ENCODE assay signal across 8 mouse cellular contexts in the genomic region with DNA sequence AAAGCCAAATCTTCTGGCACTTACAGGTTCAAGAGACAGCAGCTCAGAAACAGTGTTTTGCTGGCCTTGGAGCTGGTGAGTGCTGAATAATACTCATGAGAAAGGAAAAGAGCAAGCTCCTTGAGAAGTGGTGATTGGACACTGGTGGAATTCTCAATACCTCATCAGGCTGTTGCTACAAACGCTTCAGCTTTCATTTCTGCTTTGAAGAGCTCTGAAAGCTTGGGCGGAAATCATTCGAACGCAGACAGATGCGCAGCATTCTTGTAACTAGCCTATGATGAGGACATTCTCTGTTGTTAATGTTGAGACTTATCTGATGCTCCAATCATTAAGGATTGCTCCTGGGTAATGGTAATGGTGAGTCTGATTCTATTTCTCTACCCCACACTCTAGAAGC. TPM values are rescaled to one million over a fixed set of nuclear protein-coding genes. Genes with fewer than 3 reads are reported as not detected.
DNase-seq lines count a peak whose midpoint lies in the region; ATAC-seq and TF ChIP-seq lines count a peak whose summit lies in the region.

TSS of gene Ktn1 (plus strand) at position 231 of the 400 bp plus-strand sequence.

- DNase-seq in thymus, postnatal 0 days (ENCODE audit: low spot score) = no peak
- DNase-seq in thymus, postnatal 14 days = no peak
- peak; percentile 26 for DNase-seq in c-Kit-positive CD71-negative TER-119-negative erythroid progenitor cells, embryonic 14.5 days (ENCODE audit: low read depth)
- DNase-seq in gastrocnemius, postnatal 4 days (ENCODE audit: low spot score in 2 of 2) = no peak
- DNase-seq in midbrain, embryonic 10.5 days (ENCODE audit: low spot score) = no peak
- no peak for DNase-seq in right cerebral cortex, postnatal 4 days
- no peak for DNase-seq in spleen, postnatal 10 days (ENCODE audit: low spot score in 2 of 2)

- 42% methylated on average over 5 of the region's 5 CpGs for WGBS in intestine, postnatal 0 days
- WGBS in midbrain, embryonic 10.5 days = 61% methylated on average over 5 of the region's 5 CpGs

- ATAC-seq in intestine, postnatal 0 days = no peak

- no peaks in the 10 kb centered on the region for H3K27me3 ChIP-seq in intestine, postnatal 0 days (replicated peaks; ENCODE audit: control insufficient read depth, insufficient read depth, low read length)
- 0 out of 2 replicates have a peak, but pooled peaks cover 7% of the 10 kb centered on the region for H3K27me3 ChIP-seq in midbrain, embryonic 10.5 days (ENCODE audit: low read depth, poor library complexity, severe bottlenecking)

- H3K36me3 ChIP-seq in intestine, postnatal 0 days (ENCODE audit: control insufficient read depth, insufficient read depth) = no peaks in the 10 kb centered on the region
- 0 out of 2 replicates have a peak, but pooled peaks cover 7% of the 10 kb centered on the region for H3K36me3 ChIP-seq in midbrain, embryonic 10.5 days

- H3K4me3 ChIP-seq in intestine, postnatal 0 days (ENCODE audit: low read depth, low read length) = peak within 1 kb of the TSS; percentile 96
- H3K4me3 ChIP-seq in midbrain, embryonic 10.5 days = peak within 1 kb of the TSS; percentile 91

- H3K27ac ChIP-seq in intestine, postnatal 0 days (ENCODE audit: low read depth, low read length) = peak within 1 kb of the TSS; percentile 94
- H3K27ac ChIP-seq in midbrain, embryonic 10.5 days (replicated peaks) = peak within 1 kb of the TSS; percentile 98

- peak within 1 kb of the TSS; percentile 86 for H3K9ac ChIP-seq in intestine, postnatal 0 days (ENCODE audit: low read depth, low read length)

- H3K9me3 ChIP-seq in intestine, postnatal 0 days (ENCODE audit: control insufficient read depth) = no peaks in the 10 kb centered on the region
- H3K9me3 ChIP-seq in midbrain, embryonic 10.5 days (replicated peaks) = no peaks in the 10 kb centered on the region

- peak within 1 kb of the TSS; percentile 84 for H3K4me2 ChIP-seq in intestine, postnatal 0 days (replicated peaks; ENCODE audit: low read depth)

- no peaks in the 10 kb centered on the region for H3K4me1 ChIP-seq in intestine, postnatal 0 days (replicated peaks; ENCODE audit: control insufficient read depth, insufficient read depth, low read length)
- H3K4me1 ChIP-seq in midbrain, embryonic 10.5 days = peaks cover 28% of the 10 kb centered on the region

- no peak for TF ChIP-seq CTCF in intestine, postnatal 0 days (IDR thresholded peaks at IDR 0.05; ENCODE audit: low read depth)

RNA-seq across cellular contexts. Expression of gene Ktn1, which starts in this region (rescaled TPM):
- 46.3 and 61.9 TPM in 2 replicates for polyA plus RNA-seq in thymus, postnatal 0 days (2015; fragmentation: Nextera tagmentation; extraction: Ambion mirVana)
- 100 to 1,000 TPM; 167 to 171 TPM for total RNA-seq in gastrocnemius, postnatal 4 days (2021)
- 33.7 and 35.5 TPM in 2 replicates for polyA plus RNA-seq in intestine, postnatal 0 days (2015; fragmentation: Nextera tagmentation; extraction: Ambion mirVana)
- polyA plus RNA-seq in midbrain, embryonic 10.5 days (2016; fragmentation: Nextera tagmentation; extraction: Ambion mirVana) = 67.1 and 72.3 TPM in 2 replicates
